Mouse (Mus musculus) heart, postnatal 0 days (tissue): ENCODE data around the gene Uqcc1. TPM values are rescaled to one million over a fixed set of nuclear protein-coding genes. Genes with fewer than 3 reads are reported as not detected.

Source experiments
- ATAC-seq: fragments of 200-750 bp; cut with Nextera tagmentation; 2 replicates; pipeline ENCODE4 v1.8.0; 2017; ENCODE audit warnings: low read depth, moderate number of reproducible peaks, moderate library complexity; ENCODE audit not compliant: insufficient read depth
- DNase-seq: peaks from one replicate; pipeline ENCODE4 v3.0.0-alpha.2; 2016; ENCODE audit warnings: low spot score
- H3K27ac ChIP-seq: fragments of 300-500 bp; sonication (generic); 2 replicates; pipeline ENCODE4 v1.5.1; 2014; ENCODE audit warnings: low read depth, mild to moderate bottlenecking
- H3K27me3 ChIP-seq: fragments of 300-500 bp; sonication (generic); 2 replicates; pipeline ENCODE4 v1.6.1; 2014; ENCODE audit warnings: low read length, mixed read lengths; ENCODE audit not compliant: control insufficient read depth, insufficient read depth
- H3K36me3 ChIP-seq: fragments of 300-500 bp; sonication (generic); replicated peaks from 2 replicates; pipeline ENCODE4 v1.6.1; 2014; ENCODE audit warnings: low read length, mixed read lengths; ENCODE audit not compliant: control insufficient read depth, insufficient read depth
- H3K4me1 ChIP-seq: fragments of 300-500 bp; sonication (generic); 2 replicates; pipeline ENCODE4 v1.6.1; 2014; ENCODE audit warnings: antibody characterized with exemption; ENCODE audit not compliant: control insufficient read depth, insufficient read depth
- H3K4me2 ChIP-seq: fragments of 300-500 bp; sonication (generic); 2 replicates; pipeline ENCODE4 v1.6.1; 2014; ENCODE audit warnings: low read depth, mild to moderate bottlenecking, low read length, moderate library complexity
- H3K4me3 ChIP-seq: fragments of 300-500 bp; sonication (generic); 2 replicates; pipeline ENCODE4 v1.5.1; 2014; ENCODE audit warnings: low read depth, low read length
- H3K9ac ChIP-seq: fragments of 300-500 bp; sonication (generic); replicated peaks from 2 replicates; pipeline ENCODE4 v1.6.1; 2014; ENCODE audit warnings: low read depth, low read length, mixed read lengths
- H3K9me3 ChIP-seq: fragments of 300-500 bp; sonication (generic); replicated peaks from 2 replicates; pipeline ENCODE4 v1.6.1; 2016; ENCODE audit warnings: low read length; ENCODE audit not compliant: control insufficient read depth
- CTCF ChIP-seq: IDR thresholded peaks from 2 replicates; pipeline ENCODE4 v1.5.1; 2016; ENCODE audit warnings: antibody characterized with exemption, control low read depth, low read depth
- EP300 ChIP-seq: IDR thresholded peaks from 2 replicates; pipeline ENCODE4 v1.6.1; 2016; ENCODE audit warnings: antibody characterized with exemption, low read depth
- WGBS: fragments of 180-500 bp; shearing (Covaris S2); extraction: QIAGEN DNeasy Blood & Tissue Kit; methylation state at CpG from one replicate; pipeline ENCODE4 v1.1.7; 2014; 5-methylcytosine and 5-hydroxymethylcytosine counted together
- polyA plus RNA-seq: library from polyadenylated mRNA; unstranded; fragments of >200 nt; fragmentation: Nextera tagmentation; extraction: Ambion mirVana; gene quantifications from 2 replicates; pipeline ENCODE4 v1.2.1, GENCODE M21; 2015
- total RNA-seq: library from RNA; depleted of rRNA; stranded (reverse); fragments of >200 nt; gene quantifications from 2 replicates; pipeline ENCODE4 v1.2.3, GENCODE M21; 2014; ENCODE audit warnings: low replicate concordance

Gene Uqcc1
- total and polyA plus RNA-seq, 2 experiments from 2014 or later, result 149 to 167 TPM

GRCm38 (mm10) chr2:155947390-155948002 lies 17.4 kb upstream of the Uqcc1 start:
- DNase-seq (no peak), ATAC-seq (no peak)
- TF ChIP-seq CTCF, result no peak
- no peak for TF ChIP-seq EP300
- WGBS, result 37% methylated on average over 5 of the region's 5 CpGs
- Histone ChIP-seq H3K9ac (no peak overlapping the region), H3K4me2 (no peak overlapping the region), H3K27me3 (peaks cover 6% of the 10 kb centered on the region; the same call in 1 of the 2 replicates), H3K36me3 (no peaks in the 10 kb centered on the region), H3K9me3 (no peaks in the 10 kb centered on the region), H3K4me1 (no peaks in the 10 kb centered on the region), H3K4me3 (no peak overlapping the region), H3K27ac (no peak overlapping the region)

GRCm38 (mm10) chr2:155946499-155946898 lies 16.4 kb upstream of the Uqcc1 start:
- DNase-seq (no peak), ATAC-seq (no peak)
- no peak overlapping the region for H3K4me3 ChIP-seq
- no peak overlapping the region for H3K27ac ChIP-seq
- TF ChIP-seq CTCF, result no peak
- TF ChIP-seq EP300, result no peak
- no peak overlapping the region for H3K4me2 ChIP-seq
- H3K9ac ChIP-seq, result no peak overlapping the region
- no peaks in the 10 kb centered on the region for H3K9me3 ChIP-seq
- H3K4me1 ChIP-seq, result no peaks in the 10 kb centered on the region
- H3K36me3 ChIP-seq, result no peaks in the 10 kb centered on the region
- WGBS, result 35% methylated on average over 4 of the region's 4 CpGs
- peaks cover 6% of the 10 kb centered on the region; the same call in 1 of the 2 replicates for H3K27me3 ChIP-seq

GRCm38 (mm10) chr2:155946069-155946468 lies 16.0 kb upstream of the Uqcc1 start:
- no peaks in the 10 kb centered on the region for H3K9me3 ChIP-seq
- ATAC-seq (no peak), DNase-seq (peak; percentile 54)
- H3K36me3 ChIP-seq, result no peaks in the 10 kb centered on the region
- 3% methylated on average over 7 of the region's 7 CpGs for WGBS
- no peak overlapping the region for H3K27ac ChIP-seq
- no peak for TF ChIP-seq EP300
- TF ChIP-seq CTCF, result peak; percentile 76
- no peaks in the 10 kb centered on the region for H3K4me1 ChIP-seq
- H3K9ac ChIP-seq, result no peak overlapping the region
- H3K27me3 ChIP-seq, result peaks cover 6% of the 10 kb centered on the region; the same call in 1 of the 2 replicates
- H3K4me3 ChIP-seq, result no peak overlapping the region
- no peak overlapping the region for H3K4me2 ChIP-seq

- H3K27ac ChIP-seq, result no peak overlapping the region
- no peak for ATAC-seq
- H3K36me3 ChIP-seq, result no peaks in the 10 kb centered on the region
- 79% methylated on average over 5 of the region's 5 CpGs for WGBS
- no peaks in the 10 kb centered on the region for H3K9me3 ChIP-seq
- no peak overlapping the region for H3K9ac ChIP-seq
- no peak for TF ChIP-seq EP300
- DNase-seq, result no peak
- H3K4me2 ChIP-seq, result no peak overlapping the region
- no peaks in the 10 kb centered on the region for H3K4me1 ChIP-seq
- H3K27me3 ChIP-seq, result peaks cover 6% of the 10 kb centered on the region; the same call in 1 of the 2 replicates
- H3K4me3 ChIP-seq, result no peak overlapping the region
Measured at GRCm38 (mm10) chr2:155945580-155945979, 15.5 kb upstream of the Uqcc1 start.

- Histone ChIP-seq H3K27ac (no peak within 1 kb of the TSS), H3K4me2 (peak within 1 kb of the TSS; percentile 43), H3K36me3 (no peaks in the 10 kb centered on the region), H3K4me3 (no peak within 1 kb of the TSS), H3K4me1 (no peaks in the 10 kb centered on the region), H3K27me3 (peaks cover 6% of the 10 kb centered on the region; the same call in 1 of the 2 replicates), H3K9me3 (no peaks in the 10 kb centered on the region), H3K9ac (no peak within 1 kb of the TSS)
- ATAC-seq (no peak), DNase-seq (no peak)
- WGBS, result 38% methylated on average over 13 of the region's 13 CpGs
- no peak for TF ChIP-seq EP300
- TF ChIP-seq CTCF, result no peak
Measured at GRCm38 (mm10) chr2:155945124-155945523, 15.0 kb upstream of the Uqcc1 start, which contains the start of gene Gdf5. Gene Gdf5 (minus strand): TSS chr2:155945367.

GRCm38 (mm10) chr2:155944685-155945084 lies 14.6 kb upstream of the Uqcc1 start:
- no peak overlapping the region for H3K27ac ChIP-seq
- H3K9ac ChIP-seq, result no peak overlapping the region
- peaks cover 6% of the 10 kb centered on the region; the same call in 1 of the 2 replicates for H3K27me3 ChIP-seq
- TF ChIP-seq EP300 (no peak), CTCF (no peak)
- 76% methylated on average over 4 of the region's 4 CpGs for WGBS
- DNase-seq (no peak), ATAC-seq (no peak)
- no peaks in the 10 kb centered on the region for H3K36me3 ChIP-seq
- H3K4me1 ChIP-seq, result no peaks in the 10 kb centered on the region
- H3K4me3 ChIP-seq, result no peak overlapping the region
- no peaks in the 10 kb centered on the region for H3K9me3 ChIP-seq
- H3K4me2 ChIP-seq, result peak overlapping the region; percentile 43
